Mouse (Mus musculus) macrophage (primary cell): ENCODE measurements around the gene 1700001C19Rik. TPM values are rescaled to one million over a fixed set of nuclear protein-coding genes. Genes with fewer than 3 reads are reported as not detected.

Experiments used
- H3K27ac ChIP-seq: fragments of 350-480 bp; formaldehyde crosslinking; 2 replicates; pipeline ENCODE4 v1.9.0; 2021
- H3K36me3 ChIP-seq: fragments of 350-480 bp; formaldehyde crosslinking; 2 replicates; pipeline ENCODE4 v1.9.0; 2021; ENCODE audit errors: inconsistent target
- H3K4me3 ChIP-seq: fragments of 350-480 bp; formaldehyde crosslinking; 2 replicates; pipeline ENCODE4 v1.9.0; 2021; ENCODE audit errors: inconsistent target
- H3K79me2 ChIP-seq: fragments of 350-480 bp; formaldehyde crosslinking; 2 replicates; pipeline ENCODE4 v1.9.0; 2021; ENCODE audit errors: inconsistent target
- WGBS: methylation state at CpG from one replicate; pipeline ENCODE4 v1.1.7; 2026; ENCODE audit warnings: inconsistent platforms; ENCODE audit not compliant: missing documents; 5-methylcytosine and 5-hydroxymethylcytosine counted together
- polyA plus RNA-seq: library from polyadenylated mRNA; stranded (reverse); fragments of 250-400 nt; gene quantifications from 3 replicates; pipeline ENCODE4 v1.2.4, GENCODE M21; 2018; ENCODE audit warnings: inconsistent platforms

Gene 1700001C19Rik
- polyA plus RNA-seq, 1 experiment from 2014 or later = not detected

- H3K36me3 ChIP-seq = no peaks in the 10 kb centered on the region
- no peak overlapping the region for H3K4me3 ChIP-seq
- WGBS = 68% methylated on average over 30 of the region's 34 CpGs
- H3K27ac ChIP-seq = no peak overlapping the region
- H3K79me2 ChIP-seq = no peaks in the 10 kb centered on the region
Observed at GRCm38 (mm10) chr17:47468466-47468865, 31.3 kb upstream of the 1700001C19Rik start.

GRCm38 (mm10) chr17:47468063-47468462 lies 30.9 kb upstream of the 1700001C19Rik start:
- Histone ChIP-seq H3K36me3 (no peaks in the 10 kb centered on the region), H3K4me3 (no peak overlapping the region), H3K27ac (no peak overlapping the region), H3K79me2 (no peaks in the 10 kb centered on the region)
- 86% methylated on average over 13 of the region's 14 CpGs for WGBS

- no peaks in the 10 kb centered on the region for H3K36me3 ChIP-seq
- WGBS = 94% methylated on average over 11 of the region's 11 CpGs
- H3K27ac ChIP-seq = no peak overlapping the region
- no peak overlapping the region for H3K4me3 ChIP-seq
- no peaks in the 10 kb centered on the region for H3K79me2 ChIP-seq
Observed at GRCm38 (mm10) chr17:47467659-47468058, 30.5 kb upstream of the 1700001C19Rik start.

- no peaks in the 10 kb centered on the region for H3K36me3 ChIP-seq
- WGBS = 86% methylated on average over 7 of the region's 9 CpGs
Observed at GRCm38 (mm10) chr17:47466284-47466683, 29.1 kb upstream of the 1700001C19Rik start.

GRCm38 (mm10) chr17:47465016-47465415 lies 27.8 kb upstream of the 1700001C19Rik start:
- no peaks in the 10 kb centered on the region for H3K79me2 ChIP-seq
- no peak overlapping the region for H3K4me3 ChIP-seq
- no peak overlapping the region for H3K27ac ChIP-seq
- WGBS = 91% methylated on average over 11 of the region's 11 CpGs
- no peaks in the 10 kb centered on the region for H3K36me3 ChIP-seq

More at GRCm38 (mm10) chr17:47466284-47466683, 29.1 kb upstream of the 1700001C19Rik start:
- no peak overlapping the region for H3K27ac ChIP-seq
- H3K4me3 ChIP-seq = no peak overlapping the region
- no peaks in the 10 kb centered on the region for H3K79me2 ChIP-seq

GRCm38 (mm10) chr17:47464248-47464965 lies 27.2 kb upstream of the 1700001C19Rik start:
- H3K36me3 ChIP-seq = no peaks in the 10 kb centered on the region
- H3K27ac ChIP-seq = no peak overlapping the region
- no peaks in the 10 kb centered on the region for H3K79me2 ChIP-seq
- H3K4me3 ChIP-seq = no peak overlapping the region
- whole genome bisulfite sequencing = 92% methylated on average over 12 of the region's 12 CpGs

GRCm38 (mm10) chr17:47462728-47463388 lies 25.7 kb upstream of the 1700001C19Rik start:
- WGBS = 88% methylated on average over 9 of the region's 9 CpGs
- Histone ChIP-seq H3K4me3 (no peak overlapping the region), H3K36me3 (no peaks in the 10 kb centered on the region), H3K79me2 (no peaks in the 10 kb centered on the region), H3K27ac (no peak overlapping the region)

GRCm38 (mm10) chr17:47462209-47462608 lies 25.0 kb upstream of the 1700001C19Rik start:
- Histone ChIP-seq H3K4me3 (no peak overlapping the region), H3K79me2 (no peaks in the 10 kb centered on the region), H3K36me3 (no peaks in the 10 kb centered on the region), H3K27ac (no peak overlapping the region)
- 84% methylated on average over 7 of the region's 7 CpGs for WGBS

- Histone ChIP-seq H3K4me3 (no peak overlapping the region), H3K36me3 (no peaks in the 10 kb centered on the region), H3K27ac (no peak overlapping the region), H3K79me2 (no peaks in the 10 kb centered on the region)
- WGBS = 85% methylated on average over 3 of the region's 3 CpGs
Observed at GRCm38 (mm10) chr17:47461688-47462087, 24.5 kb upstream of the 1700001C19Rik start.

GRCm38 (mm10) chr17:47459341-47459919 lies 22.3 kb upstream of the 1700001C19Rik start:
- Histone ChIP-seq H3K79me2 (no peaks in the 10 kb centered on the region), H3K36me3 (no peaks in the 10 kb centered on the region), H3K4me3 (no peak overlapping the region), H3K27ac (no peak overlapping the region)
- WGBS = 63% methylated on average over 3 of the region's 3 CpGs

- H3K79me2 ChIP-seq = no peaks in the 10 kb centered on the region
- H3K36me3 ChIP-seq = no peaks in the 10 kb centered on the region
- 100% methylated on average over 2 of the region's 2 CpGs for WGBS
- no peak overlapping the region for H3K27ac ChIP-seq
- no peak overlapping the region for H3K4me3 ChIP-seq
Observed at GRCm38 (mm10) chr17:47458936-47459335, 21.8 kb upstream of the 1700001C19Rik start.

- H3K27ac ChIP-seq = no peak overlapping the region
- H3K79me2 ChIP-seq = no peaks in the 10 kb centered on the region
- no peaks in the 10 kb centered on the region for H3K36me3 ChIP-seq
- no peak overlapping the region for H3K4me3 ChIP-seq
- 40% methylated on average over 13 of the region's 13 CpGs for WGBS
Observed at GRCm38 (mm10) chr17:47458310-47458709, 21.1 kb upstream of the 1700001C19Rik start.

- Histone ChIP-seq H3K4me3 (no peak overlapping the region), H3K79me2 (no peaks in the 10 kb centered on the region), H3K27ac (no peak overlapping the region), H3K36me3 (no peaks in the 10 kb centered on the region)
- 33% methylated on average over 8 of the region's 8 CpGs for WGBS
Observed at GRCm38 (mm10) chr17:47454675-47455074, 17.5 kb upstream of the 1700001C19Rik start.

GRCm38 (mm10) chr17:47452886-47453285 lies 15.7 kb upstream of the 1700001C19Rik start:
- Histone ChIP-seq H3K79me2 (no peaks in the 10 kb centered on the region), H3K4me3 (no peak overlapping the region), H3K27ac (no peak overlapping the region), H3K36me3 (no peaks in the 10 kb centered on the region)
- 88% methylated on average over 7 of the region's 7 CpGs for WGBS
